Mouse (Mus musculus): ENCODE data around the gene Ankrd12.

DNA sequence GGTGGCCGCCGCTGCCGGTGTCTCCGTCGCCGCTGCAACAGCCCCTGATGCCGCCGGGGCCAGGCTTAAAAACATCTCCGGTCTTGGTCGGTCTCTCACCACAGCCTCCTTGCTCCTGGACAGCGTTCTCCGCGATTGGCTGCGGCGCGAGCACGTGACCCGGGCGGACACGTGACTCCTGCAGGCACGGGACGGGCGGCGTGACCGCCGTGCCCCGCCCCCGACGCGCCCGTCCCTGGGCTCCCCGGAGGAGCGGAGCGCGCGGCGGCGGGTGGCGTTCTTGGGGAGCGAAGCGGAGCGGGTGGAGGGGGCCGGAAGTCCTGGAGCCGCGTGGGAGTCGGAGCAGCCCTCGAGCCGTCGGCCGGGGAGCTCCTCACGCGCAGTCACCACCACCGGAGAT is at the start of gene Ankrd12:
- TF ChIP-seq POLR2A (IDR thresholded peaks at IDR 0.05; ENCODE audit: low read depth, low read length) (peak; percentile 80), CTCF (IDR thresholded peaks at IDR 0.05; ENCODE audit: extremely low read depth, insufficient read length, insufficient replicate concordance, low read depth, low read length) (no peak)

All from small intestine, adult 2 months (tissue).